Mouse (Mus musculus): ENCODE measurements around the gene Timm8a2.

DNA sequence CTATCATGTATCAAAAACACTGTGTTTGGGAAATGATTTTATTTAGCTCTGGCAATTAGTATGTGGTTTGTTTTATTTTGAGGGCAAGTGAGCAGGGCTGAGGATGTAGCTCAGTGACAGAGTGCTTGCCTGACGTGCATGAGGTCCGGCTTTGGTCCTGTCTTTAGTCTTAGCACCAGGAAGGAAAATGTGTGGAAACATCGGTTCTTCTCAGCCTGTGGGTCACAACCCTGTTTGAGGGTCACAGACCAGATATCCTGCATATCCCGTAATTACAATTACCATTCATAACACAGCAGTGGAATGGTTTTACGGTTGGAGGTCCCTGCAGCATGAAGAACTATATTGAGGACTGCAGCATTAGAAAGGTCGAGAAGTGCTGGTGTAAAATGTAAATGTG lies 48.4 kb upstream of the Timm8a2 start:
- no peak for TF ChIP-seq CTCF (IDR thresholded peaks at IDR 0.05; ENCODE audit: control insufficient read depth, insufficient read depth, insufficient read length)
- TF ChIP-seq MYOD1 (IDR thresholded peaks at IDR 0.05; ENCODE audit: control insufficient read depth, insufficient read length, low read depth): no peak
- no peak for TF ChIP-seq MAX (IDR thresholded peaks at IDR 0.05)
- TF ChIP-seq CEBPB (IDR thresholded peaks at IDR 0.05; ENCODE audit: low read depth): no peak
- TF ChIP-seq USF1 (IDR thresholded peaks at IDR 0.05; ENCODE audit: low read depth): no peak

Data from C2C12 (cell line).